Mouse (Mus musculus) brain, embryonic 14.5 days (tissue): ENCODE data around the gene Ralgds.

Source experiments
- CTCF ChIP-seq: fragments of 200-500 bp; IDR thresholded peaks from 2 replicates; pipeline ENCODE4 v1.5.1; 2012; ENCODE audit warnings: inconsistent platforms, mild to moderate bottlenecking, moderate library complexity, borderline replicate concordance; ENCODE audit not compliant: insufficient read depth, insufficient read length; ENCODE audit errors: extremely low read depth
- POLR2A ChIP-seq: fragments of 200-500 bp; IDR thresholded peaks from 2 replicates; pipeline ENCODE4 v1.6.1; 2012; ENCODE audit warnings: mild to moderate bottlenecking, inconsistent platforms, borderline replicate concordance; ENCODE audit not compliant: poor library complexity, insufficient read depth, insufficient read length, severe bottlenecking; ENCODE audit errors: extremely low read depth

- no peak for TF ChIP-seq POLR2A
- TF ChIP-seq CTCF = no peak
These were observed 63.9 kb downstream of the Ralgds start for GRCm38 (mm10) chr2:28576815-28577214.
